Mouse (Mus musculus): ENCODE results near the gene Utf1.

The Utf1 gene

DNA sequence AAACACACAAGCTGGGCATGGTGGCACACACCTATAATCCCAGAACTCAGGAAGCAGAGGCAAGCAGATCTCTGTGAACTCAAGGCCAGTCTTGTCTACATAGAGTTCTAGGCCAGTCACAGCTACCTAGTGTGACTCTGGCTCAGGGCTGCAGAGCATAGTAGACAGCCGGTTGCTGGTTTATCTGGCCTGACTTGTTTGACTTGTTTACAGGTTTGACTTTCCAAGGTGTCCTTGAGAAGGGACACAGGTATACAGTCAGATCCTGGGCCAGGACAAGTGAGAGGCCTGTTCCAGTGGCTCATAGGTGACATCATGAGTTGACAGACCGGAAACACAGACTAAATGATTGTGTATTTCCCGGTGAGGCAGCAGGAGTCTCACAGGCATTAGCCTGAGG lies 6.5 kb upstream of the Utf1 start:
- in situ Hi-C loops (cut with MseI, MboI): no loop called here

DNA sequence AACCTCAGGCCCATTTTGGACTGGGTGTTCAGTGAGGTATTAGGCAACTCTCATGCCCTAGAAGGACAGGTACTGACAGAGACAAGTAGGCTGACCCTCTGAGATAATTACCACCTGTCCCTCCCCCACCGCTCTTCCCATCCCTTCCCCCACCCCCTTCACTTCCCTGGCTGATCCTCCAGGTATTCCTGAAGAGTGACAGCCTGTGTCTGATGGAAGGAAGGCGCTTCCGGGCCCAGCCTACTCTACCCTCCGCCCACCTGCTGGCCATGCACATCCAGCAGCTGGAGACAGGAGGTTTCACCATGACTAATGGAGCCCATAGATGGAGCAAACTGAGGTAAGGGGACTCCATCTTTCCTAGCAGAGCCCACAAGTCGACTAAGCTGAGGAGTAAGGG lies 5.8 kb upstream of the Utf1 start:
- in situ Hi-C loops (cut with MseI, MboI): no loop called here

DNA sequence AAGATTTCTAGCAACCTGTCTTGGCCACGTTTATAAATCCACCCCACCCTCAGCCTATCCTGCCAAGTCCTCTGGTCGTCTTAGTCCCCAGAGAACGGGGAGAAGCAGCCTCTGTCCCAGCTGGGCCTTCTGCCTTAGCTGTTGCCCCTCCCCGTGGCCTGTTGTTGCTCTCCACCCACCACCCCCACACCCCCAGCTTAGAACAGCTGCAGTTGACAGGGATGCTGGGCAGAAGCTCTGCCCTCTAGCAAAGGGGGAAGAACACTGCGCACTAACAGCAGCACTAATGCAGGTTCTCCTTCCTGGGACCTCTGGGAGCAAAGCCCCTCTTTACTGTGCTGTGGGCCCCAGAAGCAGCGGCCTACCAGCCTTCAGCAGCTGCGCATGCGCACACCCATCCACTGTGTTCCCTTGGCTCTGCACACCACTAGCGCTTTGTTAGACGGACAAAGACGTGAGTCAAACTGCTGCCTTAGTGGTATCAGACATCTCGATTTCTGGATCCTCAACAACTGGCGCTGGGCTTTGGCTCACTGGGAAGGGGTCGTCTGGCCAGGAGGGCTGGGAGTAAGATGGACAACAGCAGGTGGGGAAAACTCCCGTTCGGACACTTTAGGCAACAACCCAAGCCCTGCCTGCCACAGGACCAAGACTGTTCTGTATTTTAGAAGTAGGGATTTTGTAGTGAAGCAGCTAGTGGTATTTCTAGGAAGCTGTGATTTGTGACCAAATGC lies 2.9 kb upstream of the Utf1 start:
- in situ Hi-C loops (cut with MseI, MboI): no loop called here

DNA sequence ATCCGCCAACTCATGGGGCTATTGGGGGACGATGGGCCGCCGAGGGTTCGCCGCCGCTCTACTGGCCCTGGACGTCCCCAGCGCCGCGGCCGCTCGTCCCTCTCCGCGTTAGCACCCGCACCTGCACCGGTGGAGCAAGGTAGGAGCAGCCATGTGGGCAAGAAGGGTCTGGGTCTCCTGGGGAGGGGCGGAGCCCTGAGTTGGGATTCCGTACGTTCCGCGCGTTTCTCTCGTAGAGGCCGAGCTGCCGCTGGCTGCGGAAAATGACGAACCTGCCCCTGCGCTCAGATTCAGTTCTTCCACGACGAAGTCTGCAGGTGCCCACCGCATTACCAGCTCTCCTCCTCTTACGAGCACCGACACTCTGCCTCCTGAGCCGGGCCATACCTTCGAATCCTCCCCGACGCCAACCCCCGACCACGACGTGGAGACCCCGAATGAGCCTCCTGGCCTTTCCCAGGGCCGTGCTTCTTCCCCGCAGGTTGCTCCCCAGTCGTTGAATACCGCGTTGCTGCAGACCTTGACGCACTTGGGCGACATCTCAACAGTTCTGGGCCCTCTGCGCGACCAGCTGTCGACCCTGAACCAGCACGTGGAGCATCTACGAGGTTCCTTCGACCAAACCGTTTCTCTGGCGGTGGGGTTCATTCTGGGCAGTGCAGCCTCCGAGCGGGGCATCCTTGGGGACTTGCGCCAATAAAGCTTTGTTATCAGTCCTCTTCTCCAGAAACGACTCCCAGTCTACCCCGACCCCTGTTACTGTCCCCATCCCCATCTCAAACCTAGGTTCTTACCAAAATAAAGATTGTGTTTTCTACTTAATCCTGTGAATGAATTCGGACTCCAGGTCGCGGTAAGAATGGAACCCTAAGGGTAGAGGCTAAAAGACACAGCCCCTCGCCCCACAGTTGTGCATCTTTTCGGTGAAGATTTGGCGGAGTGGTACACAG lies 977 bp downstream of the Utf1 start:
- in situ Hi-C loops (cut with MseI, MboI): no loop called here

DNA sequence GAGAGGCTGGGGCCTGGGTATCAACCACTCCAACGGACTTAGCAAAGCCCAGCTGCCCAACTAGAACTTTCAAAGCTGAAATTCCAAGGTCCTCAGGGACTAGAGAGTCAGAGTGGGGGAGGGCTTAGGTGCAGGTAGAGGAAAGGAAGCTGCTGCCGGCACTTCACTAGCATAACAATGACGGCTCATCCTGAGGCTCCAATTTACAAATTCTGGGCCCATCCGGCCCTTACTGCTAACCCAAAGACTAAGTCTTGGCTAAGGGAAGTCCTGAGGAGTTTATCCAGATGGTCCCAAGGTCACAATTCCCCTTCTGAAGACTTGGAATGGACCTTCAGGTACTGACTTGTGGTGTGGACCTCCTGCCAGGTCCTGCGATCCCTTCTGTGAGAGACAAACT lies 1.9 kb downstream of the Utf1 start:
- in situ Hi-C loops (cut with MseI, MboI): no loop called here

DNA sequence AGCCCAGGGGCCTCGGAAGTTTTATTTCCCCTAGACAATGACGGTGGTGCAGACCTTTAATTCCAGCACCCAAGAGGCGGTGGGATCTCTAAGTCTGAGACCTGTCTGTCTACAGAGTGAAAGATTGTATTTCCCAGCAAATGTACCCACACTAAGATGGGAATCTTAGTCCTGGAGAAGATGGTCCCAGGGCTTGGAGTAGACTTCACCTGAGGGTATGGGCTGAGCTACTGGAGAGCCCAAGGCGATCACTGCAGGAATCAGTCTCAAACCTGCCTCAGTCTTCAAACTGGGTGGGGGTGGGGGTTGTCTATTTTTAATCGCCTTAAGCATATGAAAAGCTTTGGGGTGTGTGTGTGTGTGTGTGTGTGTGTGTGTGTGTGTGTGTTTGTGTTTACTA lies 2.4 kb downstream of the Utf1 start:
- in situ Hi-C loops (cut with MseI, MboI): no loop called here

DNA sequence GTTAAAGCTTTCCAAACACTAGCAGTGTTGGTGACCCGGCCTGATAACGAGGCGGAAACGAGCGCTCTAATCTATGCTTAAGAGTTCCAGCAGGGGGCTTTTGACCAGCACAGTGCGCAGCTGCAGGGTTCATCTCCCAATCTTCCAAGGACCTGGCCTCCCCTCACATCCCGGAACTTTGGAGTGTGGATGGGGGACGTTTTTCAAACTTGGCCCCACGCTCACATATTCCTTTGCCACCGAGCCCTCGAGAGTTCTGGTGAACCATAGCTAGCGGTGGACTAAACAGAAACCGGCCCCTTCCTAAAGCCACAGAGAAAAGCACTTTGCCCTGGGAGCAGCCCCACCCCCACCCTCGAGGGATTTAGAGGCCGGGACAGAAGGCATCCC lies 6.3 kb downstream of the Utf1 start:
- in situ Hi-C loops (cut with MseI, MboI): no loop called here

DNA sequence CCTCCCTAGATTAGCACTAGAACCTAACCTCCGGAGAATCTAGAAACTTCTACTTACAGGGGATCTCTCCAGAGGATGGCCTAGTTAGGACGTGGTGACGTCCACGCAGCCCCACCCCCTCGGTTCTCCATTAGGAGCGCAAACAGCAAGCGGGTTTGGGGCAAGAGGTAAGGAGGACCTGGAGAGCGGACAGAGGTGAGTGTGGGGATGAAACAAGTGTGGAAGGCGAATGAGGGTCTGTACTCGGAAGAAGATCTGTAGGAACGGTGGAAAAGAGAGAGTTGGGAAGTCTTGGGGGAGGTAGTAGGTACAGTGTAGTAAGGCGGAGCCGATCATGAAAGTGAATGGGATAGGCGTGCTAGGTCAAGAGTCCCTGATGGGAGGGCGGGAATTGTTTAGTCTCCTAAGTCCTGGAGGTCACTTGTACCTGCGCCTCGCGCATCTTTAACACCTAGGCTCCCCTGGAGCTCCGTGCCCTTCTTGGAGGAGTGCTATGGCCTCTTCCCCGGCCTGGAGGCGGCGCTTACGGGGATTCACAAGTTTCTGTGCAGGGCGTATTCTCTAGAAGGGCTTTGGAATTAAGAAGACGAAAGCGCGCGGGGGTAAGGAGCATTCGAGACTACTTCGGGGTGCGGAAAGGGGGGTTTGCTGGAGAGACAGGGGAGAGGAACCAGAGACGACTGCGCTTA lies 6.8 kb downstream of the Utf1 start:
- in situ Hi-C loops (cut with MseI, MboI): no loop called here

DNA sequence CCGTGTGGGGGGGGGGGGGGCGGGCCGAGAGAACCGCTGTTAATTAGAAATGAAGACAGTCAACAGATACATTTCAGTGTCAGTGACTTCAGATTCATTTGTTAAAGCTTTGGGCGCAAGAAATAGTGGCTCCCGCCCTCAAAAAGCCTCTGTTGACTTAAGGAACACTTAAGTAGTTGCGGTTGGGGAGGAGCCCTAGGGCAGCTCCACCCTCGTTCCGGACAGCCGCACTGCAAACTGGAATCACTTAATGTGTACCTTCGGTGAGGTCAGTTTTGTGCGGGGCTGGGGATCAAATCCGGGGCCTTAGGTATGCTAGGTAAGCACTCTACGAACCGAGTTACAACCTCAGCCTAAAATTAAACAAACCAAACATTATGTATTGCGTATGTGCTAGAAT lies 7.5 kb downstream of the Utf1 start:
- in situ Hi-C loops (cut with MseI, MboI): no loop called here

DNA sequence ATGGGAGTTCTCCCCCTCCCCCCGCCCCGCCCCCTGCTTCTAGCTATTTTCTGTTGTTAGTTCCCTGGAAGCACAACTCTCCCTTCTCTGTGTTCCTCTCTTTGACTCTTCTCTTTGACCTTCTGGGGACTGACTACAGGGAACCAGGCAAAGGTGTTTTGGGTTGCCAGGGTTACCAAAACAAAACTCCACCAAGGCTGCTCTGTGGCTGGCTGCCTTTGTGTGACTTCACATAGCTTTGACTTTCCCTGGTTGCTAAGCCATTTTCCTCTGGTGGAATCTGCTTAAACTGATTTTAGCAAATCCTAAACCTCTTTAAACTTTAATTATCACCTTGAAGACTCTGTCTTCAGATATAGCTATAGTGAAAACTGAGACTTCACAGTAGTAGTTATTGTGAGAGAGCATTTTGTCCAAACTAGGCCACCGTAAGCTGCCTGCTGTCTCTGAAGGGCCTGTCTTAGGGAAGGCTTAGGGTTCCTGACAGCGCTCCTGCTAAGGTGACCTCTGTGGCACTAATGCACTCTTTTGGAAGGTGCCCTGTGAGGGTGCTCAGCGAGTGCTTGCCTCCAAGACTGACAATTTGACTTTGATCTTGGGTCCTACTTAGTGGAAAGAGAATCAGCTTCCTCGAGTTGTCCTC lies 8.5 kb downstream of the Utf1 start:
- in situ Hi-C loops (cut with MseI, MboI): no loop called here

DNA sequence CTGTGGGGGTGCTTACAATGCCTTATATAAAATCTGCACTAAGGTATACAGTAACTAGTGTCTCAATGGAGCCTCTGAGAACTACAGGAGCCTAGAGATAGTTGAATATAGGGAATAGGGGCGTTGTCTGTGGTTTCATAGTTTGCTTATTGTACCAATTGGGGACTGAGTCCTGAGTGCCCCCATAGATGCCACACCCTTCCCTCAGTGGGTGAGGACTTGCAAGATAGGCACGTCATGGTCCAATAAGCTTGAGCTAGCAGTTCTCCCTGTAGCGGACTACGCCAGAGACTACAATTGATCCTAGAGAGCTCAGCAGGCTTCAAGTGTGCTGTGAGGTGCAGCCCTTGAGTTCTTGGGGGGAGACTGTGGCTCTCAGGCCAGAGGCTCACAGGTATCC lies 11.9 kb downstream of the Utf1 start:
- in situ Hi-C loops (cut with MseI, MboI): no loop called here

DNA sequence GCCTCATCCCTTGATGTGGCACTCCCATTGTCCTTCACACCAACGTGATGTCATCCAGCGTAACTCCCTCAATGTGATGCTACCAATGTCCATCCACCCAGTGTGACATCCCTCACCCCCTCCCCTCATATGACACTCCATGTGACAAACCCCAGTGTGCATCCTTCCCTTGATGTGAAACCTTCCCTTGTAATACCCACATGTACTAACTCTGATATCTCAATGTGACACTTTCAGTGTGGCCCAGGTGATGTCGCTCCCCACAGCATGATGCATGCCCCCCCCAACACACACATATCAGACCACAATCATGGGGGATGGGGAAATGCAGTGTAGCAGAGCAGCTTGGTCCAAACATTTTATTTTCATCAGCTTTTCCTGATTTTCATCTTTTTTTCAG lies 13.1 kb downstream of the Utf1 start:
- in situ Hi-C loops (cut with MseI, MboI): no loop called here

DNA sequence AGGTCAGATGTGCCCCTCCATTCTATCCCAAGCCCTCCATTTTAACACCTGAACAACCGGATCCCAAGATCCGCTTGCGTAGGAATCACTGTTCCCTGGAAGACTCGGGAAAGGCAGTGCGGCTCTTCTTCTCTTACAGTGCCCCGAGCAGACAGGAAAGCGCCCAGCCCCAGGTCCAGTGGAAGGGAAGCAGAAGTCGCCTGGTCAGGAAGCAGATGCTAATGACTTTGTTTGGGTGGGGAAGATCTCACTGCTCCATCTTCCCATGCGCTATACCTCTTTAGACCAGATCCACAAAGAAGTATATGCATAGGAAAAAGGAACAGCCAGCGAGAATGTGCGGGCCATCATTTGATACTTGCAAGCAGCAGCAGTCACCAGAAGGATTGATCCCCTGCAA lies 13.8 kb downstream of the Utf1 start:
- in situ Hi-C loops (cut with MseI, MboI): no loop called here

DNA sequence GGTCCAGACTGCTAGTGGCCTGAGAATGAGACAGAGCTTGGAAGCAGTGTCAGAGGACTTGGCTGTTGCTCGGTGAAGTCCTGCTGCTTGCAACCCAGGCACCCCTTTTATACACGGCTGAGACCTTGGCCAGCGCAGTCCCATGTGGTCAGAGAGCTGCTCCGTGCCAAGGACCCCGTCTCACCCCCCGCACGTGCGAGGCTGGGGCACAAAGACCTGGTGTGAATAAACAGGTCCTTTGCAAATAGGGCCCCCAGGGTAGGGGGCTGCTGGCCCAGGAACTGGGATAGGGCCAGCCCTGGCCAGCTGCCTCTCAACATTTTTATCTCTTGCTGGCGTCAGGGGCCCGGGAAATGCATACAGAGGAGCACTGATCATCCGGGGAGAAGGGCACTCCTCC lies 14.4 kb downstream of the Utf1 start:
- in situ Hi-C loops (cut with MseI, MboI): no loop called here

DNA sequence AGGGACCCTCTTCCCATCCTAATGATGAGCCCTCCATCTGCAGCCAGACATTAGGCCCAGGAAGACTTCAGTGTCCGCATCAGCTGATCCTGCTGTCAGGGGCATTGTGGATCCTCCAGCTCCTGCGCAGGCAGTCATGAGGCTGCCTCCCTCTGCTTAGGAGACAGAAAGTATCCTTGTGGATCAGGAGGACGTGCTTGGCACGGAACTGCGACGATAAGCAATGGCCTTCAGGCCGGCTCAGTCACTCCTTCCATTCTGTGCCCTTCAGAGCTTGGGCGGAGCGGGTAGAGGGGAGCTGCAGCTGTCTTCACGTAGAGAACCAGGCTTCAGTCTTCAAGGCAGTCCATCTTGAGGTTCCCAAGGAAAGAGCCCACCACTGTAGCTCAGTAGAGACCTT lies 17.6 kb downstream of the Utf1 start:
- in situ Hi-C loops (cut with MseI, MboI): loop anchor here in 1 of 2 experiments (10.0 kb wide), 1 partner anchor 104 kb away; no protein-coding TSS in a partner anchor

DNA sequence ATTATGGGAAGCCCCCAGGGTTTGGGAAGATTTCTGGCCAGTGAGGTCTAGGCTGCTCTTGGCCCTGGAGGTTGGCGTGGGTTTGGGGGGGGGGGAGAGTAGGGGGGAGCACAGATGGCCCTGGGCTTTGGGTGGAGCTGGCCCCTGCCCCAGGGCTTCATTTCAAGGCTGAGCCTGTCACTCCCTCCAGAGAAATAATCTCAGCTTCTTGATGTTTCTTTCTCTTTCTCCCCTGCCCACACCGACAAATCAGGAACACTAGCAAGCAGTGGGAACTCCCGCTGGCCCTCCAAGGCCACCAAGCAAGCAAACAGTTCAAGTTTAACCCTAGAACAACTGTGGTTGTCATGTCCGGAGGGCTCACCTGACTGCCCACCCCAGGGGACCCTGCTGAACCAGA lies 20.2 kb downstream of the Utf1 start:
- in situ Hi-C loops (cut with MseI, MboI): loop anchor here in 1 of 2 experiments (10.0 kb wide), 1 partner anchor 101 kb away; no protein-coding TSS in a partner anchor

DNA sequence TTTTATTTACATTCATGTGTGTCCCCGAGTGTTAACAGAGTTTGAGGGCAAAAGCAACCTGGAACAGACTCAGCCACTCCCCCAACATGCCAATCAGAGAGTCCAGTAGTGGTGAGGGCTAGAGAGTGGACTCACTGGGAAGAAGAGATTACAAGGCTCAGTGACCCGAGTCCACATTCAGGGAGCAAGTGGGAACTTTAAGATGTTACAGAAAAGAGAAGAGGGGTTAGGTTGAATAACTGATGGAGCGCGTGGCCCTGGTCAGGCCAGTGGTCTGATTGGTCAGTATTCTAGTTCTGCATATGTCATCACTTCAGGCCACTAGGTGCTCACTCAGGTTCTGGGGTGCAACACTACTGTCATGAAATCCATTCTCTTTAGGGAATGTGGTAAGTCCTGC lies 23.6 kb downstream of the Utf1 start:
- in situ Hi-C loops (cut with MseI, MboI): loop anchor here in 1 of 2 experiments (10.0 kb wide), 1 partner anchor 98 kb away; no protein-coding TSS in a partner anchor

DNA sequence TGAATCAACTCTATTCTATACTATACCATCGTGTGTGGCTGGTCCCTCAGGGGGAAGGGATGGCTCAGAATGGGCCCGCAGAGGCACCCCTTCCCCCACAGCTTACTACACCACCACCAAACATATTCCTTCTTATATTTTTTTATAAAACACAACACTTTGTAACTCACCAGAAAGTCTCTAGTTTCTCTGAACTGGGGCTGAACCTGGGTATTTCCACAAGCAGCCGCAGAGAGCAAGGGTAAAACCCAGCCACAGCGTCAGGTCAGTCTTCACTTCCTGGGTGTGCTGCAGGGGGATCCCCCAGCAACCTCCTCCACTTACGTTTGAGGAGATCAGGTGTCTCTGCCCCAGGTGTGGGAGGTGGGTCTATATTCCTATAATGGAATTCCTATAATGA lies 24.8 kb downstream of the Utf1 start:
- in situ Hi-C loops (cut with MseI, MboI): loop anchor here in 1 of 2 experiments (10.0 kb wide), 1 partner anchor 96 kb away; no protein-coding TSS in a partner anchor

DNA sequence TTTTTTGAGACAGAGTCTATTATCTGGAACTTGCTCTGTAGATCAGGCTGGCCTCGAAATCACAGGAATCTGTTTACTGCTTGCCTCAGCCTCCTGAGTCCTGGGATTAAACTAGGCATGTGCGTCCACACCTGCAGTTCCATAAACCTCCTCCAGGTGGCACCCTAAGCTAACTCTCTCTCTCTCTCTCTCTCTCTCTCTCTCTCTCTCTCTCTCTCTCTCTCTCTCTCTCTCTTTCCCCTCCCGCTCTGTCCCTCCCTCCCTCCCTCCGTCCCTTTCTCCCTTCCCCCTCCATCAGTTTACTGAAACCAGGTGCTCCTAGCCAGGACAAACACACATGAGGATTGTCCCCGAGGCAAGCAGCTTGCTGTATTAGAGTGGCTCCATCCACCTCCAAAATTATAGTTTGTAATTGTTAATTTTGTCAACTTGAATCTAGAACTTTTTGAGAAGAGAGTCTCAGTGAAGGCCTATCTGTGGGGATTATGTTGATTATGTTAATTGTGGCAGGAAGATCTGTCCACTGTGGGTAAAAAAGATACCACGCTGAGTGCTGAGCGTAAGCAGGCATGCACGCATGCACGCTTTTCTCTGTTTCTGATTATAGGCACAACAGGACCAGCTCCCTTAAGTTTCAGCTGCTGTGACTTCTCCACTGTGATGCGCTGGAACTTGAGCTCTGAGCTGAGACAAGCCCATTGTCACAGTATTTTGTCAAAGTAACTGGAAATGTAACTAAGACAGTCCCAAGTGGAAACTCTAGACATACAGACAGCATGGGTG lies 25.9 kb downstream of the Utf1 start:
- in situ Hi-C loops (cut with MseI, MboI): loop anchor here in 1 of 2 experiments (10.0 kb wide), 1 partner anchor 95 kb away; no protein-coding TSS in a partner anchor

DNA sequence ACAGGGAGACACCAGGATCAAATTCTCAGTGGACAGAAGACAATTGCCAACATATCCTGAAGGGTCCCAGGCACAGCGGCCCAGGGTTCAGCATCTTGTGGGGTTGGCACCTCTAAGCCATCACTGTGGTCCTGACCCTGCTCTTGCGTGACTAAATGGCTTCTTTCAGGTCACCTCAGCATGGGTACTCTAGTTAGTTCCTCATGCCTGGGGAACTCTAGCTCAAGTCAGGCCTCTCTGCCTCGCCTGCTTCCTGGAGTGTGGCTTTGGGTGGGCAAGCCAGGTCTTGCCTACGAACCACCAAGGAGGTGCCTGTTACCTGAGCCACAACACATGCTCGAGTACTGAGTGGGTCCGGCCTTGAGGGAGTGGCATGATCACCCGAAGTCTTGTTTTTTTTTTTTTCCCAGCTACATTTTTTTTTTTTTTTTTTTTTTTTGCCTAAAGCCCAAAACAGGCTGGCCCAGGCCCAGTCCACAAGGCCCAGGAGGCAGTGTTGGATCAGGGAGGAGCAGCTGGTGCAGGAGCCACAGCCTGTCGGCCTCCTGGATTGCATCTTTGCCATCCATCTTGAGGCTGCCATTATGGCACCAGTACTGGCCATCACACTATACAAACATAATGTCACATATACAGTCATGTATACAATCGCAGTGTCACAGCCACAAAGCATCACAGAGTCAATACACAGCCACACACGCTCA lies 26.8 kb downstream of the Utf1 start:
- in situ Hi-C loops (cut with MseI, MboI): no loop called here

Measured in mouse trophoblast stem cell (cell line).